Mouse (Mus musculus) spleen, adult 2 months (tissue): Measurements from ENCODE around the gene 9230102O04Rik.

ENCODE experiments used
- CTCF ChIP-seq: fragments of 200-500 bp; IDR thresholded peaks from 2 replicates; pipeline ENCODE4 v1.5.1; 2011; ENCODE audit warnings: mild to moderate bottlenecking, inconsistent platforms; ENCODE audit not compliant: insufficient read depth, insufficient read length, insufficient replicate concordance; ENCODE audit errors: extremely low read depth
- POLR2A ChIP-seq: fragments of 200-500 bp; IDR thresholded peaks from 2 replicates; pipeline ENCODE4 v1.6.1; 2011; ENCODE audit warnings: low read depth, low read length, inconsistent platforms

GRCm38 (mm10) chr2:9890906-9891305, 1.6 kb upstream of the 9230102O04Rik start:
- no peak for TF ChIP-seq POLR2A
- TF ChIP-seq CTCF, result no peak
